Mouse (Mus musculus) lung, adult 2 months (tissue): ENCODE results near the gene Gm20388.

ENCODE experiments used
- CTCF ChIP-seq: fragments of 200-500 bp; IDR thresholded peaks from 2 replicates; pipeline ENCODE4 v1.5.1; 2011; ENCODE audit warnings: mild to moderate bottlenecking, low read length, control low read depth; ENCODE audit not compliant: insufficient read depth
- POLR2A ChIP-seq: fragments of 200-500 bp; IDR thresholded peaks from 2 replicates; pipeline ENCODE4 v1.6.1; 2011; ENCODE audit warnings: low read depth, mild to moderate bottlenecking, control low read depth, low read length, borderline replicate concordance; ENCODE audit errors: extremely low read depth

DNA sequence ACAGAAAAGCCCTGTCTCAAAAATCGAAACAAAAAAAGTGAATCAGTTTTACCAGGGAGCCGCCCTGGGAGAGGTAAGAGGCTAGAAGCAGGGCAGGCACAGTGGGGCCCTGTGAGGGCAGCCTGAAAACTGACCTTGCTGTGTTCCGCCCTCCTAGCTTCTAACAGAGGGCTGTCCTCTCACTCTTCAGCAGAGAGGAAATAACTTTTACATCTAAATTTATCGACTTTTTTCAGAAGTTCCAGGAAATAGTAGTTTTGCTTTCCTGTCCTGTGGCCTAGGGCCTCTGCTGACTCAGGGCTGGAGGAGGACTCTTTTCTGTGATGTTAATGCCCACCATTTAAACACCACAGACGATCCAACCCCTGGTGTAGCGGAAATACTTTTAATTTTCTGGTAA, 804.6 kb downstream of the Gm20388 start:
- TF ChIP-seq CTCF: no peak
- TF ChIP-seq POLR2A: no peak
